Mouse (Mus musculus) kidney, embryonic 16.5 days (tissue): ENCODE results near the gene Ccdc141. TPM values are rescaled to one million over a fixed set of nuclear protein-coding genes. Genes with fewer than 3 reads are reported as not detected.
"Not testable (repeated sequence)": the region's sequence is repeated elsewhere in the genome, so short reads cannot be mapped to it uniquely, and the experiment has no call there.

Source experiments
- ATAC-seq: fragments of 200-750 bp; cut with Nextera tagmentation; 2 replicates; pipeline ENCODE4 v1.8.0; 2017; ENCODE audit warnings: moderate TSS enrichment; ENCODE audit not compliant: low FRiP score, low TSS enrichment
- H3K27ac ChIP-seq: fragments of 300-500 bp; sonication (generic); 2 replicates; pipeline ENCODE4 v1.5.1; 2014; ENCODE audit warnings: low read length
- H3K27me3 ChIP-seq: fragments of 300-500 bp; sonication (generic); 2 replicates; pipeline ENCODE4 v1.6.1; 2014; ENCODE audit warnings: low read length, control low read depth, mixed read lengths; ENCODE audit not compliant: insufficient read depth
- H3K36me3 ChIP-seq: fragments of 300-500 bp; sonication (generic); 2 replicates; pipeline ENCODE4 v1.6.1; 2014; ENCODE audit warnings: low read length, control low read depth, mixed read lengths; ENCODE audit not compliant: insufficient read depth
- H3K4me1 ChIP-seq: fragments of 300-500 bp; sonication (generic); 2 replicates; pipeline ENCODE4 v1.6.1; 2014; ENCODE audit warnings: low read length, control low read depth, mixed read lengths; ENCODE audit not compliant: insufficient read depth
- H3K4me2 ChIP-seq: fragments of 300-500 bp; sonication (generic); replicated peaks from 2 replicates; pipeline ENCODE4 v1.6.1; 2014; ENCODE audit warnings: low read depth, low read length
- H3K4me3 ChIP-seq: fragments of 300-500 bp; sonication (generic); 2 replicates; pipeline ENCODE4 v1.5.1; 2014; ENCODE audit warnings: mild to moderate bottlenecking, low read length
- H3K9ac ChIP-seq: fragments of 300-500 bp; sonication (generic); replicated peaks from 2 replicates; pipeline ENCODE4 v1.6.1; 2014; ENCODE audit warnings: low read length
- H3K9me3 ChIP-seq: fragments of 300-500 bp; sonication (generic); 2 replicates; pipeline ENCODE4 v1.6.1; 2016; ENCODE audit warnings: low read length, control low read depth
- WGBS: fragments of 180-500 bp; shearing (Covaris S2); extraction: QIAGEN DNeasy Blood & Tissue Kit; methylation state at CpG from one replicate; pipeline ENCODE4 v1.1.7; 2014; 5-methylcytosine and 5-hydroxymethylcytosine counted together
- polyA plus RNA-seq: library from polyadenylated mRNA; unstranded; fragments of >200 nt; fragmentation: Nextera tagmentation; extraction: Ambion mirVana; gene quantifications from 2 replicates; pipeline ENCODE4 v1.2.1, GENCODE M21; 2015

Ccdc141 gene
- polyA plus RNA-seq, 1 experiment from 2014 or later, result 10.6 TPM

DNA sequence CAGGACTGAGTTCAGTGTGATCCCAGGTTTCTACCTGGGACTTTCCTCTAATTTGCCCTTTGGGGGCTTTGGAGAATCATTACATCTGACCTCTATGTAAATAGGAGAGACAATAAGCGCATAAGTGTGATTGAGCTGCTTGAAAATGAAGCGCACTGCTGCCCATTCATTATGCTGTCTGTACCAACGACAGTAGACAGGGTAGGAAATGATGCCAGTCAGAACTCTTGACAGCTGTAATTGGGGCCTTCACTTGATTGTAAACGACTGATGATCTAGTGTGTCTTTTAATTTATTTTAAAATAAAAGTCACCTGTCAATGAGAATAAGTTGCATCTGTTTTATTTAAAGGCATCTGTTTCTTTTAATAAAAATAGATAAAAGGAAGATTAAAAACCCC, 152.7 kb downstream of the Ccdc141 start:
- WGBS, result 66% methylated on average over 4 of the region's 4 CpGs
- ATAC-seq, result no peak

GRCm38 (mm10) chr2:77013449-77013848, 157.0 kb downstream of the Ccdc141 start:
- not testable (repeated sequence) for H3K36me3 ChIP-seq, H3K27me3 ChIP-seq, H3K4me2 ChIP-seq, ATAC-seq, H3K27ac ChIP-seq, H3K4me3 ChIP-seq, H3K4me1 ChIP-seq, H3K9ac ChIP-seq, H3K9me3 ChIP-seq
- WGBS, result 87% methylated on average over 6 of the region's 6 CpGs

More for the DNA sequence above, 152.7 kb downstream of the Ccdc141 start:
- Histone ChIP-seq H3K27me3 (no peaks in the 10 kb centered on the region), H3K9ac (no peak overlapping the region), H3K4me2 (no peak overlapping the region), H3K9me3 (no peaks in the 10 kb centered on the region), H3K4me3 (no peak overlapping the region), H3K4me1 (no peaks in the 10 kb centered on the region), H3K27ac (no peak overlapping the region), H3K36me3 (no peaks in the 10 kb centered on the region)

- no peak overlapping the region for H3K9ac ChIP-seq
- H3K27ac ChIP-seq, result no peak overlapping the region
- no peaks in the 10 kb centered on the region for H3K27me3 ChIP-seq
- H3K4me3 ChIP-seq, result no peak overlapping the region
- H3K4me1 ChIP-seq, result 0 out of 2 replicates have a peak, but pooled peaks cover 3% of the 10 kb centered on the region
- peaks cover 3% of the 10 kb centered on the region; the same call in 1 of the 2 replicates for H3K36me3 ChIP-seq
- H3K4me2 ChIP-seq, result no peak overlapping the region
- 72% methylated on average over 5 of the region's 5 CpGs for WGBS
- H3K9me3 ChIP-seq, result no peaks in the 10 kb centered on the region
- ATAC-seq, result no peak
These were observed 158.5 kb downstream of the Ccdc141 start for GRCm38 (mm10) chr2:77011981-77012380.

GRCm38 (mm10) chr2:77007015-77007414, 163.4 kb downstream of the Ccdc141 start:
- 85% methylated on average over 7 of the region's 7 CpGs for WGBS
- Histone ChIP-seq H3K4me3 (no peak overlapping the region), H3K27me3 (no peaks in the 10 kb centered on the region), H3K4me1 (0 out of 2 replicates have a peak, but pooled peaks cover 3% of the 10 kb centered on the region), H3K4me2 (no peak overlapping the region), H3K9me3 (no peaks in the 10 kb centered on the region), H3K27ac (no peak overlapping the region), H3K36me3 (peaks cover 3% of the 10 kb centered on the region; the same call in 1 of the 2 replicates), H3K9ac (no peak overlapping the region)
- ATAC-seq, result no peak

- H3K9me3 ChIP-seq, result no peaks in the 10 kb centered on the region
- H3K4me1 ChIP-seq, result no peaks in the 10 kb centered on the region
- WGBS, result 82% methylated on average over 2 of the region's 2 CpGs
- H3K9ac ChIP-seq, result no peak overlapping the region
- H3K4me2 ChIP-seq, result no peak overlapping the region
- no peak for ATAC-seq
- H3K4me3 ChIP-seq, result no peak overlapping the region
- H3K36me3 ChIP-seq, result no peaks in the 10 kb centered on the region
- H3K27ac ChIP-seq, result no peak overlapping the region
- no peaks in the 10 kb centered on the region for H3K27me3 ChIP-seq
These were observed 167.3 kb downstream of the Ccdc141 start for GRCm38 (mm10) chr2:77003148-77003547.

- Histone ChIP-seq H3K4me1 (no peaks in the 10 kb centered on the region), H3K4me3 (no peak overlapping the region), H3K27ac (no peak overlapping the region), H3K36me3 (no peaks in the 10 kb centered on the region), H3K27me3 (no peaks in the 10 kb centered on the region), H3K4me2 (no peak overlapping the region), H3K9me3 (no peaks in the 10 kb centered on the region), H3K9ac (no peak overlapping the region)
- WGBS, result 45% methylated on average over 5 of the region's 5 CpGs
- ATAC-seq, result no peak
These were observed 172.1 kb downstream of the Ccdc141 start for GRCm38 (mm10) chr2:76998351-76998750.

- WGBS, result 66% methylated on average over 5 of the region's 5 CpGs
- no peak overlapping the region for H3K27ac ChIP-seq
- no peaks in the 10 kb centered on the region for H3K27me3 ChIP-seq
- H3K9ac ChIP-seq, result no peak overlapping the region
- no peak for ATAC-seq
- H3K9me3 ChIP-seq, result no peaks in the 10 kb centered on the region
- no peaks in the 10 kb centered on the region for H3K4me1 ChIP-seq
- no peak overlapping the region for H3K4me2 ChIP-seq
- H3K4me3 ChIP-seq, result no peak overlapping the region
- H3K36me3 ChIP-seq, result no peaks in the 10 kb centered on the region
These were observed 177.8 kb downstream of the Ccdc141 start for GRCm38 (mm10) chr2:76992493-76993201.

DNA sequence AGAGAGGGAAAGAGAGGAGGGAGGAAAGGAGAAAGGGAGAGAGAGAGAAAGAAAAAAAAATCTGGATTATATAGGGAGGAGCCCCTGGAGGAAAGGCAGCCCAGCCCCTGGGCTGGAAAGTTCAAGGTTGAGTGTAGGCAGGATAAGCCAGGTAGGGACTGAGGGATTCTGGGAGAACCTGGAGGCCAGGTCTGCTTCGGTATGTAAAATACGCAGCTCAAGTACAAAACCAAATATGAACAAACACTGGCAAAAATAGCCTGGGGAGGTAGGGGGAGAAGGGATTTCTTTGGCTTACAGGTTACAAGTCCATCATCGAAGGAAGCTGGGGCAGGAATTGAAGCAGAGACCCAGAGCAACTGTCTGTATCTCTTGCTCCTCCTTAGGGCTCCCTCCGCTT, 183.1 kb downstream of the Ccdc141 start:
- H3K4me2 ChIP-seq, result no peak overlapping the region
- H3K9me3 ChIP-seq, result no peaks in the 10 kb centered on the region
- 63% methylated on average over 4 of the region's 4 CpGs for WGBS
- no peaks in the 10 kb centered on the region for H3K27me3 ChIP-seq
- H3K9ac ChIP-seq, result no peak overlapping the region
- H3K27ac ChIP-seq, result no peak overlapping the region
- H3K36me3 ChIP-seq, result no peaks in the 10 kb centered on the region
- H3K4me1 ChIP-seq, result no peaks in the 10 kb centered on the region
- no peak for ATAC-seq
- H3K4me3 ChIP-seq, result no peak overlapping the region

GRCm38 (mm10) chr2:76984384-76984783, 186.1 kb downstream of the Ccdc141 start:
- no peaks in the 10 kb centered on the region for H3K9me3 ChIP-seq
- 90% methylated on average over 5 of the region's 5 CpGs for WGBS
- no peaks in the 10 kb centered on the region for H3K4me1 ChIP-seq
- no peak overlapping the region for H3K27ac ChIP-seq
- no peak overlapping the region for H3K9ac ChIP-seq
- no peak overlapping the region for H3K4me2 ChIP-seq
- H3K36me3 ChIP-seq, result no peaks in the 10 kb centered on the region
- no peak overlapping the region for H3K4me3 ChIP-seq
- no peaks in the 10 kb centered on the region for H3K27me3 ChIP-seq
- ATAC-seq, result no peak

GRCm38 (mm10) chr2:76983601-76984000, 186.8 kb downstream of the Ccdc141 start:
- no peaks in the 10 kb centered on the region for H3K27me3 ChIP-seq
- ATAC-seq, result no peak
- no peaks in the 10 kb centered on the region for H3K36me3 ChIP-seq
- H3K9me3 ChIP-seq, result no peaks in the 10 kb centered on the region
- H3K9ac ChIP-seq, result no peak overlapping the region
- WGBS, result 52% methylated on average over 5 of the region's 5 CpGs
- H3K4me2 ChIP-seq, result no peak overlapping the region
- no peak overlapping the region for H3K4me3 ChIP-seq
- H3K27ac ChIP-seq, result no peak overlapping the region
- no peaks in the 10 kb centered on the region for H3K4me1 ChIP-seq
